Mouse (Mus musculus) ES-Bruce4 (cell line): ENCODE measurements at regions not wholly inside any gene's neighbourhood (a gene's known extent, or its start where the extent isn't known, plus 50 kb on each side); places are given as distances from the start of the nearest gene placed in this dataset.

Experiments used
- H3K27ac ChIP-seq: 2 replicates; pipeline ENCODE4 v1.5.1; 2012; ENCODE audit warnings: low read length, inconsistent platforms; ENCODE audit not compliant: insufficient read depth
- H3K27me3 ChIP-seq: 2 replicates; pipeline ENCODE4 v1.6.1; 2012; ENCODE audit warnings: mild to moderate bottlenecking, low read length, inconsistent platforms; ENCODE audit not compliant: control insufficient read depth, poor library complexity, insufficient read depth, severe bottlenecking
- H3K36me3 ChIP-seq: 2 replicates; pipeline ENCODE4 v1.6.1; 2012; ENCODE audit warnings: inconsistent platforms, mild to moderate bottlenecking, low read length, moderate library complexity; ENCODE audit not compliant: control insufficient read depth, poor library complexity, insufficient read depth, severe bottlenecking
- H3K4me1 ChIP-seq: one replicate; pipeline ENCODE4 v1.8.1; 2011; ENCODE audit warnings: low read length; ENCODE audit not compliant: control insufficient read depth, insufficient read depth
- H3K4me3 ChIP-seq: 2 replicates; pipeline ENCODE4 v1.5.1; 2011; ENCODE audit warnings: low read depth, mild to moderate bottlenecking, low read length
- H3K9ac ChIP-seq: 2 replicates; pipeline ENCODE4 v1.6.1; 2012; ENCODE audit warnings: low read depth, mild to moderate bottlenecking, inconsistent platforms; ENCODE audit not compliant: poor library complexity, severe bottlenecking
- H3K9me3 ChIP-seq: replicated peaks from 2 replicates; pipeline ENCODE4 v1.6.1; 2012; ENCODE audit warnings: mild to moderate bottlenecking, low read length, inconsistent platforms; ENCODE audit not compliant: control insufficient read depth, poor library complexity, insufficient read depth, severe bottlenecking
- CTCF ChIP-seq: IDR thresholded peaks from one replicate; pipeline ENCODE4 v1.8.1; 2011; ENCODE audit warnings: low read depth, low read length
- EP300 ChIP-seq: IDR thresholded peaks from 2 replicates; pipeline ENCODE4 v1.6.1; 2011; ENCODE audit warnings: low read depth, low read length; ENCODE audit not compliant: insufficient read depth
- POLR2A ChIP-seq: IDR thresholded peaks from one replicate; pipeline ENCODE4 v1.8.1; 2011; ENCODE audit warnings: low read length; ENCODE audit not compliant: insufficient read depth

GRCm38 (mm10) chr2:51422442-51422841 is 204.9 kb upstream of the Tas2r134 start:
- Histone ChIP-seq H3K36me3 (no peaks in the 10 kb centered on the region), H3K4me3 (no peak overlapping the region), H3K9ac (no peak overlapping the region), H3K27ac (no peak overlapping the region), H3K27me3 (no peaks in the 10 kb centered on the region), H3K4me1 (no peaks in the 10 kb centered on the region), H3K9me3 (no peaks in the 10 kb centered on the region)
- TF ChIP-seq CTCF (no peak), POLR2A (no peak), EP300 (no peak)

DNA sequence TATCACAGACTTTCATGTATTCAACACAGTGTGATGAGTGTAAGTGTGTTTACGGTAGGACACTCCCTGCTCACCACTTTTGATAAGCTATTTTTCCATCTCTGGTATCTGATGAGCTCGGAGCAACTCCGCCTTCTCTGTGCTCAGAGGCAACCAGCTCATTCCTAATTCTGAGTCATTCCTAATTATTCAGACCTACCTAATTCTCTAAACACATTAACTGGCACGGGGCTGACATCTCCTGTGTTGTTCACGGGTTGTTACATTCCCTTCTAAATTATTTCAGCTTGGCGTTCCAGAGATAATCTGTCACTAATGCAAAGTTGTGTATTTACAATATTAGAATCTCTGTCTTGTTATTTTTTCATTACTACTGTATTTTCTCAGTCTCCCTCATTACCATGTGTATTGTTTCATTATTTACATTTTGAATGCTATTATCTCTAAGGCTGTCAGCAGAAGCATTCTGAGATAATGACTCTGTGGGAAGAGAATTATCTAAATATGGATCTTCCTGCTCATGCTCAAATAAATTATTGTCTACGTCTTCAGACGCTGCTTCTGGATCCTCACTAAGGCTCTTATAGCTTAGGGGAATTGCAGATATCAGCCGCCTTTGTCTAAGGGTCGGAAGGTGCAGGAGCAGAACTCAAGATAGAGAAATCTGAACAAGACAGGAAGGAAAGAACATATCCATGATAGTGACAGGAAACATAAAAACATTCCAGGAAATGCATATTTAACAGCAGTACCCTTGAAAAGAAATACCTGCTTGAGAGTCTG is 209.2 kb upstream of the Tas2r134 start:
- TF ChIP-seq EP300 (no peak), POLR2A (no peak), CTCF (no peak)
- Histone ChIP-seq H3K4me3 (no peak overlapping the region), H3K4me1 (no peaks in the 10 kb centered on the region)

GRCm38 (mm10) chr2:51388390-51388789 is 238.9 kb upstream of the Tas2r134 start:
- H3K4me3 ChIP-seq, result no peak overlapping the region
- TF ChIP-seq POLR2A, result no peak
- H3K27me3 ChIP-seq, result no peaks in the 10 kb centered on the region
- no peaks in the 10 kb centered on the region for H3K4me1 ChIP-seq
- H3K9ac ChIP-seq, result no peak overlapping the region
- H3K36me3 ChIP-seq, result no peaks in the 10 kb centered on the region
- H3K27ac ChIP-seq, result no peak overlapping the region
- peaks cover 7% of the 10 kb centered on the region; the same call in 1 of the 2 replicates for H3K9me3 ChIP-seq

More for the DNA sequence above, 209.2 kb upstream of the Tas2r134 start:
- Histone ChIP-seq H3K9ac (no peak overlapping the region), H3K9me3 (no peaks in the 10 kb centered on the region), H3K27me3 (no peaks in the 10 kb centered on the region), H3K36me3 (no peaks in the 10 kb centered on the region), H3K27ac (no peak overlapping the region)

DNA sequence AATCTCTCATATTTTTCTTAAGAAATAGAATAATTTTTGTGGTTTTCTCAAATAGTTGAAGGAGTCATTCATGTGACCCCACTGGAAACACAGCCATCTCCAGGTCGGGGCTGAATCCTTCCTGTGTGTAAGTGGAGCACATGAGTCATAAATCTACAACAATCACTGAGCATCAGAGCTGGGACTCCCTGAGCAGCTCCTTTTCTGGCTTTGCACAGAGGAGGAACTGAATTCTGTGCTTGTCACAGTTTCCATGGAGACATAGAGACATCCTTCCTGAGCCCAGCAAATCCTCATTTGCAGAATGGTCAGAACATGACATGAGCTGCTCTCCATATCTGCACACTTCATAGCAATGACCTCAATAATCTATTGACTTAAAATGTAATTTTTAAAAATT is 238.2 kb upstream of the Rnd3 start:
- TF ChIP-seq CTCF (no peak), EP300 (no peak), POLR2A (no peak)
- Histone ChIP-seq H3K9ac (no peak overlapping the region), H3K4me3 (no peak overlapping the region), H3K36me3 (no peaks in the 10 kb centered on the region), H3K27me3 (no peaks in the 10 kb centered on the region), H3K9me3 (peaks cover 7% of the 10 kb centered on the region; the same call in 1 of the 2 replicates), H3K27ac (no peak overlapping the region), H3K4me1 (no peaks in the 10 kb centered on the region)

DNA sequence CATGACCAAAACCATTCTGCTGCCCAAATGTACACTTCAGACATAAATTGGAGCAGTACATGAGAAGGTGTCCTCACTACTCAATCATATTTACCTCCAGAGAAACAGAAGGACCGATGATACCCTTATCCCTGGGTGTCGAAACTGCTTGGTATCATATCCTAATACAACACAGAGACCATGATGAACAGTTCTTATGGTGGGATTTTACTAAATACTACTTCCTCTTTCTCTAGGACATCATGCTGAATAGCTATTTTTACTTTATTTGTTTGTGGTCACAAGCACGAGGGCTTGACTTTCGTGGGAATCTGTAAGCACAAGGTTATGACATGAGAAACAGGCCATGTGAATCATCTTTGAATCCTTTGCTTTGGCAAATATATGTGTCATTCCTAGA is 227.7 kb upstream of the Rnd3 start:
- TF ChIP-seq POLR2A (no peak), EP300 (no peak), CTCF (no peak)
- Histone ChIP-seq H3K27me3 (no peaks in the 10 kb centered on the region; the same call in 1 of the 2 replicates), H3K27ac (no peak overlapping the region), H3K36me3 (no peaks in the 10 kb centered on the region), H3K9ac (no peak overlapping the region), H3K4me1 (no peaks in the 10 kb centered on the region), H3K4me3 (no peak overlapping the region), H3K9me3 (no peaks in the 10 kb centered on the region)

GRCm38 (mm10) chr2:51374636-51375035 is 225.7 kb upstream of the Rnd3 start:
- H3K9ac ChIP-seq, result no peak overlapping the region
- H3K36me3 ChIP-seq, result no peaks in the 10 kb centered on the region
- H3K27ac ChIP-seq, result no peak overlapping the region
- no peaks in the 10 kb centered on the region; the same call in 1 of the 2 replicates for H3K27me3 ChIP-seq
- no peak overlapping the region for H3K4me3 ChIP-seq
- no peaks in the 10 kb centered on the region for H3K9me3 ChIP-seq
- H3K4me1 ChIP-seq, result no peaks in the 10 kb centered on the region
- TF ChIP-seq EP300 (no peak), POLR2A (no peak), CTCF (no peak)
